Mouse (Mus musculus): ENCODE measurements at regions not wholly inside any gene's neighbourhood (a gene's known extent, or its start where the extent isn't known, plus 50 kb on each side); places are given as distances from the start of the nearest gene placed in this dataset.
"Not testable (repeated sequence)": the region's sequence is repeated elsewhere in the genome, so short reads cannot be mapped to it uniquely, and the experiment has no call there.

- DNase-seq (ENCODE audit: low spot score) (no peak), ATAC-seq (ENCODE audit: low FRiP score, low read depth) (no peak)
- Histone ChIP-seq H3K4me2 (replicated peaks; ENCODE audit: low read depth, low read length, severe bottlenecking) (no peak overlapping the region), H3K9ac (ENCODE audit: low read depth, low read length, severe bottlenecking) (no peak overlapping the region), H3K27me3 (ENCODE audit: control insufficient read depth, insufficient read depth, low read length) (no peaks in the 10 kb centered on the region; the same call in 1 of the 2 replicates), H3K36me3 (ENCODE audit: control insufficient read depth, insufficient read depth, low read length) (no peaks in the 10 kb centered on the region), H3K27ac (replicated peaks; ENCODE audit: low read depth, low read length) (no peak overlapping the region), H3K4me3 (replicated peaks; ENCODE audit: low read length) (no peak overlapping the region), H3K9me3 (ENCODE audit: control insufficient read depth, low read length) (no peaks in the 10 kb centered on the region), H3K4me1 (ENCODE audit: control insufficient read depth, insufficient read depth, low read length) (no peaks in the 10 kb centered on the region)
- WGBS, result 54% methylated on average over 9 of the region's 9 CpGs
- no peak for TF ChIP-seq POLR2A (IDR thresholded peaks at IDR 0.05; ENCODE audit: borderline replicate concordance, extremely low read depth, insufficient read depth, insufficient read length)
Measured at GRCm38 (mm10) chr4:153827914-153828313, 129.1 kb upstream of the A430005L14Rik start.

GRCm38 (mm10) chr4:153829766-153830165 is 127.3 kb upstream of the A430005L14Rik start:
- Histone ChIP-seq H3K4me3 (replicated peaks; ENCODE audit: low read length) (no peak overlapping the region), H3K36me3 (ENCODE audit: control insufficient read depth, insufficient read depth, low read length) (no peaks in the 10 kb centered on the region), H3K4me1 (ENCODE audit: control insufficient read depth, insufficient read depth, low read length) (no peaks in the 10 kb centered on the region), H3K27me3 (ENCODE audit: control insufficient read depth, insufficient read depth, low read length) (no peaks in the 10 kb centered on the region), H3K9ac (ENCODE audit: low read depth, low read length, severe bottlenecking) (no peak overlapping the region), H3K4me2 (replicated peaks; ENCODE audit: low read depth, low read length, severe bottlenecking) (no peak overlapping the region), H3K9me3 (ENCODE audit: control insufficient read depth, low read length) (no peaks in the 10 kb centered on the region), H3K27ac (replicated peaks; ENCODE audit: low read depth, low read length) (no peak overlapping the region)
- no peak for DNase-seq (ENCODE audit: low spot score)
- no peak for TF ChIP-seq POLR2A (IDR thresholded peaks at IDR 0.05; ENCODE audit: borderline replicate concordance, extremely low read depth, insufficient read depth, insufficient read length)
- 91% methylated on average over 9 of the region's 9 CpGs for WGBS
- ATAC-seq (ENCODE audit: low FRiP score, low read depth), result no peak

GRCm38 (mm10) chr4:153830491-153830890 is 126.5 kb upstream of the A430005L14Rik start:
- Histone ChIP-seq H3K36me3 (ENCODE audit: control insufficient read depth, insufficient read depth, low read length) (no peaks in the 10 kb centered on the region), H3K27ac (replicated peaks; ENCODE audit: low read depth, low read length) (no peak overlapping the region), H3K4me1 (ENCODE audit: control insufficient read depth, insufficient read depth, low read length) (no peaks in the 10 kb centered on the region), H3K9ac (ENCODE audit: low read depth, low read length, severe bottlenecking) (no peak overlapping the region), H3K4me3 (replicated peaks; ENCODE audit: low read length) (no peak overlapping the region), H3K27me3 (ENCODE audit: control insufficient read depth, insufficient read depth, low read length) (no peaks in the 10 kb centered on the region), H3K9me3 (ENCODE audit: control insufficient read depth, low read length) (no peaks in the 10 kb centered on the region), H3K4me2 (replicated peaks; ENCODE audit: low read depth, low read length, severe bottlenecking) (no peak overlapping the region)
- 89% methylated on average over 5 of the region's 5 CpGs for WGBS
- no peak for TF ChIP-seq POLR2A (IDR thresholded peaks at IDR 0.05; ENCODE audit: borderline replicate concordance, extremely low read depth, insufficient read depth, insufficient read length)
- ATAC-seq (ENCODE audit: low FRiP score, low read depth), result no peak
- no peak for DNase-seq (ENCODE audit: low spot score)

DNA sequence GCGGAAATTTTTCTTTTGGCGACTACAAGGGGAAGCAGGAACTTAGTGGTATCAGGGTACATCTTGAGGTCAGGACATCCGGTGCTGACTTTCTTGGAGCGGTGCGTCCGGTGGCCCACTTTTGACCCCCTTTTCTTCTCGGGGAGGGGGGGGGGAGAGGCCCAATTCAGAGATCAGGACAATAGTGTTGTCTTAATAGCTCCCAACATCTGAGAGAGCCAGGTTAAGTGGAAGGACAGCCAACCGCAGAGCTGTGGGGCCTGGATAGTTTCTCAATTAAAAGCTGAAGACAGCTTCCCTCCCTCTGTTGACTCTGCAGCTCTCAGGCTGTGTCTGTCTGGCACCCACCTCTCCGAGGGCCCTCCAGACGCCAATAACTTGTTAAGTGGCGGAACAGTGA is 125.8 kb upstream of the A430005L14Rik start:
- not testable (repeated sequence) for DNase-seq (ENCODE audit: low spot score); H3K4me3 ChIP-seq (replicated peaks; ENCODE audit: low read length); H3K36me3 ChIP-seq (ENCODE audit: control insufficient read depth, insufficient read depth, low read length); H3K9ac ChIP-seq (ENCODE audit: low read depth, low read length, severe bottlenecking); H3K4me1 ChIP-seq (ENCODE audit: control insufficient read depth, insufficient read depth, low read length); H3K27ac ChIP-seq (replicated peaks; ENCODE audit: low read depth, low read length); H3K27me3 ChIP-seq (ENCODE audit: control insufficient read depth, insufficient read depth, low read length); ATAC-seq (ENCODE audit: low FRiP score, low read depth); H3K4me2 ChIP-seq (replicated peaks; ENCODE audit: low read depth, low read length, severe bottlenecking); H3K9me3 ChIP-seq (ENCODE audit: control insufficient read depth, low read length)
- 77% methylated on average over 11 of the region's 11 CpGs for WGBS

DNA sequence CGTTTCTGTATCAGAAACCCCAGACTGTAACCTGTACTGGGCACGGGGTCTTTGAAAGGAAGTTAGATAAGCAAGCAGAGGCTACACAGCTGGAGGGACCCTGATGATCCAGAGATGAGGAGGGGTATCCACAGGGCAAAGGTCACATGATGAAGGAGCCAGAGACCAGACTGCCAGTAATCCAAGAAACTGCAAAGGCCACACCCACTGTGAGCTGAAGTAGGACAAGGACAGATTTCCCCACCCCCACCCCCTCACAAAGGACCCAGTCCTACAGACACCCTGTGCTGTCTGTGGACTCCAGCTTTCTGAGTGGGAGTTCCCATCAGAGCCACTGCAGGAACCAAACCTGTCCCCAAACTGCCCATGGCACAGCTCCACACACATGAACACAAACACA is 124.9 kb upstream of the A430005L14Rik start:
- Histone ChIP-seq H3K27me3 (ENCODE audit: control insufficient read depth, insufficient read depth, low read length) (no peaks in the 10 kb centered on the region), H3K9me3 (ENCODE audit: control insufficient read depth, low read length) (no peaks in the 10 kb centered on the region), H3K27ac (replicated peaks; ENCODE audit: low read depth, low read length) (no peak overlapping the region), H3K4me1 (ENCODE audit: control insufficient read depth, insufficient read depth, low read length) (no peaks in the 10 kb centered on the region), H3K36me3 (ENCODE audit: control insufficient read depth, insufficient read depth, low read length) (no peaks in the 10 kb centered on the region), H3K9ac (ENCODE audit: low read depth, low read length, severe bottlenecking) (no peak overlapping the region), H3K4me3 (replicated peaks; ENCODE audit: low read length) (no peak overlapping the region), H3K4me2 (replicated peaks; ENCODE audit: low read depth, low read length, severe bottlenecking) (no peak overlapping the region)
- no peak for ATAC-seq (ENCODE audit: low FRiP score, low read depth)
- WGBS, result 73% methylated on average over 2 of the region's 2 CpGs
- no peak for TF ChIP-seq POLR2A (IDR thresholded peaks at IDR 0.05; ENCODE audit: borderline replicate concordance, extremely low read depth, insufficient read depth, insufficient read length)
- DNase-seq (ENCODE audit: low spot score), result no peak

- H3K27me3 ChIP-seq (ENCODE audit: control insufficient read depth, insufficient read depth, low read length), result no peaks in the 10 kb centered on the region
- no peak for ATAC-seq (ENCODE audit: low FRiP score, low read depth)
Measured at GRCm38 (mm10) chr4:153844766-153845165, 112.3 kb upstream of the A430005L14Rik start.

More at GRCm38 (mm10) chr4:153844766-153845165, 112.3 kb upstream of the A430005L14Rik start:
- no peaks in the 10 kb centered on the region for H3K4me1 ChIP-seq (ENCODE audit: control insufficient read depth, insufficient read depth, low read length)
- no peak for DNase-seq (ENCODE audit: low spot score)
- no peak for TF ChIP-seq POLR2A (IDR thresholded peaks at IDR 0.05; ENCODE audit: borderline replicate concordance, extremely low read depth, insufficient read depth, insufficient read length)
- H3K4me2 ChIP-seq (replicated peaks; ENCODE audit: low read depth, low read length, severe bottlenecking), result no peak overlapping the region
- 76% methylated on average over 6 of the region's 6 CpGs for WGBS
- no peak overlapping the region for H3K27ac ChIP-seq (replicated peaks; ENCODE audit: low read depth, low read length)
- no peak overlapping the region for H3K9ac ChIP-seq (ENCODE audit: low read depth, low read length, severe bottlenecking)
- H3K36me3 ChIP-seq (ENCODE audit: control insufficient read depth, insufficient read depth, low read length), result no peaks in the 10 kb centered on the region
- H3K9me3 ChIP-seq (ENCODE audit: control insufficient read depth, low read length), result no peaks in the 10 kb centered on the region
- H3K4me3 ChIP-seq (replicated peaks; ENCODE audit: low read length), result no peak overlapping the region

Measured in limb, embryonic 14.5 days (tissue).